Mouse (Mus musculus) brown adipose tissue, adult 24 weeks (tissue): ENCODE data around the gene Slc38a4. TPM values are rescaled to one million over a fixed set of nuclear protein-coding genes. Genes with fewer than 3 reads are reported as not detected.

Experiments
- H3K27ac ChIP-seq: fragments of 200-500 bp; replicated peaks from 2 replicates; pipeline ENCODE4 v1.5.1; 2012; ENCODE audit warnings: low read depth, mild to moderate bottlenecking, low read length
- H3K4me1 ChIP-seq: fragments of 200-500 bp; 2 replicates; pipeline ENCODE4 v1.6.1; 2012; ENCODE audit warnings: low read length, mixed read lengths; ENCODE audit not compliant: control insufficient read depth, insufficient read depth, insufficient read length
- H3K4me3 ChIP-seq: fragments of 200-500 bp; 2 replicates; pipeline ENCODE4 v1.5.1; 2012; ENCODE audit warnings: low read depth, mild to moderate bottlenecking, low read length, moderate library complexity; ENCODE audit not compliant: insufficient read depth
- polyA plus RNA-seq: library from polyadenylated mRNA; stranded (reverse); fragments of >200 nt; gene quantifications from 2 replicates; pipeline ENCODE4 v1.2.4, GENCODE M21; 2012; ENCODE audit not compliant: missing spikeins, insufficient read depth, insufficient read length

The Slc38a4 gene
- polyA plus RNA-seq, 1 experiment = 0.75 TPM

DNA sequence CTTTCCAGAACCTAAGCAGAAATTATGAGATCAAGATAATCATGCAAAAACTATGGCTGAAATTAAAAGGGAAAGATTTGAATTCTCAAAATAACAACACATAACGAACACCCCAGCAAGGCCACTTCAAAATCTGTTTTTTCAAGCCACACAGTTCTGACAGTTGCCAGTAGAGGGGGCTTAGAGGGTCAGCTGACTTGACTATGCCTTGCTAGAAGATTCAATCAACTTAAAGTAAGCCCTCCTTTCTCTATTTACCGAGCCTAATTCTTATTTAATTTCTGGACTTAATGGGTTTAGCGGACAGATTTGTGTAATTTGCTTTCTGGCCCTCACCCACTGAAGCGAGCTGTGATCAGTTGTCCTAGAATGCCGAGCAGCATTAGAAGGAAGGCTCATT, 104.0 kb downstream of the Slc38a4 start:
- H3K4me3 ChIP-seq = no peak overlapping the region
- no peak overlapping the region for H3K27ac ChIP-seq
- no peaks in the 10 kb centered on the region for H3K4me1 ChIP-seq

DNA sequence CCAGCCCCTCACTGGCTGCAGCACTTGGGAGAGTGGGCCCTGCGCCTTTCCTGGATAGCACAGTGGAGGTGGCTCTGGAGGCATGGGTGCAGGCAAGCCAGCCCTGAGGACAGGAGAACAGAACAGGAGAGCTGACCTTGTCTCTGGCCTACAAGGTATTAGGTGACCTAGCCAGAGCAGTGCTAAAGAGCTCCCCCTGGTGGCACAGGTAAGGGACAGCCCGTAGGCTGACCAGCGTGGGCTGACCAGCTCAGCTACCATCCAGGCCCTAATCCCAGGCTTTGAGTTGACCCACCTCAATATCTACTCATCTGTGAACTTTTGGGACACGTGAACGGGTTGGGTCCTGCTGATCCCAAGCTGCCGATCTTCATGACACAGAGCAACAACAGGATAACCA, 107.3 kb downstream of the Slc38a4 start:
- no peak overlapping the region for H3K4me3 ChIP-seq
- H3K4me1 ChIP-seq = no peaks in the 10 kb centered on the region
- no peak overlapping the region for H3K27ac ChIP-seq

Other genes with a start within 250 kb of the Slc38a4 start
- 1.5 and 1.9 TPM in 2 replicates for gene Pced1b, start 191.2 kb upstream of the Slc38a4 start, polyA plus RNA-seq
- gene Amigo2, start 191.3 kb upstream of the Slc38a4 start, polyA plus RNA-seq = 1.1 and 2.4 TPM in 2 replicates